Mouse (Mus musculus) lung, postnatal 0 days (tissue): ENCODE measurements around the gene H13.
A peak's percentile ranks its signal among the peaks of the same experiment; 100 is the strongest.

ENCODE experiments used
- CTCF ChIP-seq: IDR thresholded peaks from 2 replicates; pipeline ENCODE4 v1.5.1; 2016; ENCODE audit warnings: antibody characterized with exemption, mild to moderate bottlenecking
- EP300 ChIP-seq: IDR thresholded peaks from 2 replicates; pipeline ENCODE4 v1.6.1; 2016; ENCODE audit warnings: antibody characterized with exemption, mild to moderate bottlenecking, control low read depth

- no peak for TF ChIP-seq CTCF
- peak; percentile 91 for TF ChIP-seq EP300
Observed at GRCm38 (mm10) chr2:152686806-152687267, 17.6 kb downstream of the H13 start, which contains the start of gene Mcts2.
